Mouse (Mus musculus): ENCODE data around the gene Tpcn2. TPM values are rescaled to one million over a fixed set of nuclear protein-coding genes. Genes with fewer than 3 reads are reported as not detected.

The Tpcn2 gene
- total and polyA plus RNA-seq, 3 experiments = 3.7 to 7.3 (median 7.2) TPM

- no peak overlapping the region for H3K27ac ChIP-seq (ENCODE audit: insufficient read depth, low read depth)
- no peak overlapping the region for H3K4me2 ChIP-seq (ENCODE audit: insufficient read depth, low read depth, poor library complexity, severe bottlenecking)
- peaks cover 33% of the 10 kb centered on the region for H3K9me3 ChIP-seq (replicated peaks; ENCODE audit: low read length)
- in situ Hi-C loops (cut with MboI; ENCODE audit: low pct_ligation_motif_present, low pct_unique_long_range_greater_than_20kb, low sequenced_read_pairs) = no loop called here
- no peaks in the 10 kb centered on the region for H3K36me3 ChIP-seq (replicated peaks in 1 of 2; ENCODE audit: control insufficient read depth in 1 of 2, insufficient read depth in 1 of 2, low read length in 1 of 2)
- dilution Hi-C loops (cut with MboI; ENCODE audit: extremely low pct_ligation_motif_present, extremely low pct_unique_long_range_greater_than_20kb, low sequenced_read_pairs) = no loop called here
- no peaks in the 10 kb centered on the region for H3K79me2 ChIP-seq (replicated peaks; ENCODE audit: control insufficient read depth, extremely low read depth, insufficient read depth, poor library complexity, severe bottlenecking)
- H3K9ac ChIP-seq (ENCODE audit: insufficient read depth, low read depth) = no peak overlapping the region
- TF ChIP-seq ZMIZ1 (IDR thresholded peaks at IDR 0.05; ENCODE audit: low read depth, low read length) (no peak), CTCF (conservative IDR thresholded peaks at IDR 0.05 in 1 of 2, IDR thresholded peaks at IDR 0.05 in 1 of 2; ENCODE audit: low read depth in 2 of 2, low read length in 2 of 2) (no peak), ETS1 (conservative IDR thresholded peaks at IDR 0.05; ENCODE audit: low read depth, low read length) (no peak), GABPA (IDR thresholded peaks at IDR 0.05; ENCODE audit: insufficient replicate concordance, low read depth, low read length) (no peak), JUN (IDR thresholded peaks at IDR 0.05; ENCODE audit: insufficient read depth, low read depth, low read length) (no peak), TBP (conservative IDR thresholded peaks at IDR 0.05; ENCODE audit: low read depth, low read length) (no peak), MAZ (IDR thresholded peaks at IDR 0.05; ENCODE audit: low read depth, low read length) (no peak), ELF1 (IDR thresholded peaks at IDR 0.05; ENCODE audit: low read depth, low read length) (no peak), POLR2AphosphoS2 (IDR thresholded peaks at IDR 0.05; ENCODE audit: low read depth, low read length) (no peak), RAD21 (IDR thresholded peaks at IDR 0.05; ENCODE audit: low read depth, low read length) (no peak), ZNF384 (IDR thresholded peaks at IDR 0.05; ENCODE audit: low read depth, low read length) (no peak), HCFC1 (IDR thresholded peaks at IDR 0.05; ENCODE audit: low read depth, low read length) (no peak), POLR2A (IDR thresholded peaks at IDR 0.05; ENCODE audit: low read depth, low read length) (no peak), RCOR1 (conservative IDR thresholded peaks at IDR 0.05; ENCODE audit: low read depth, low read length) (no peak)
- H3K4me1 ChIP-seq (ENCODE audit: control insufficient read depth in 1 of 2, insufficient read depth in 2 of 2) = peaks cover 0 to 4% of the 10 kb centered on the region in 2 experiments; a peak in 2 of 4 replicates
- peaks cover 68% of the 10 kb centered on the region for H3K27me3 ChIP-seq (replicated peaks)
- no peak overlapping the region for H3K4me3 ChIP-seq (replicated peaks in 1 of 3; ENCODE audit: low read depth in 2 of 3, low read length in 2 of 3, poor library complexity in 1 of 3)
- DNase-seq (ENCODE audit: extremely low read depth) = no peak
These were observed 144.7 kb downstream of the Tpcn2 start for GRCm38 (mm10) chr7:145139100-145139499.

GRCm38 (mm10) chr7:145137871-145138270 is 145.9 kb downstream of the Tpcn2 start:
- no peak for TF ChIP-seq MEF2A (IDR thresholded peaks at IDR 0.05; ENCODE audit: borderline replicate concordance, low read depth, low read length)
- peaks cover 71% of the 10 kb centered on the region for H3K27me3 ChIP-seq (replicated peaks)
- no peak overlapping the region for H3K9ac ChIP-seq (ENCODE audit: insufficient read depth, low read depth)
- peaks cover 33% of the 10 kb centered on the region for H3K9me3 ChIP-seq (replicated peaks; ENCODE audit: low read length)
- no peak overlapping the region for H3K4me3 ChIP-seq (replicated peaks in 1 of 3; ENCODE audit: low read depth in 2 of 3, low read length in 2 of 3, poor library complexity in 1 of 3)
- no peak for DNase-seq (ENCODE audit: extremely low read depth)
- in situ Hi-C loops (cut with MboI; ENCODE audit: low pct_ligation_motif_present, low pct_unique_long_range_greater_than_20kb, low sequenced_read_pairs) (no loop called here), dilution Hi-C loops (cut with MboI; ENCODE audit: extremely low pct_ligation_motif_present, extremely low pct_unique_long_range_greater_than_20kb, low sequenced_read_pairs) (no loop called here)
- H3K36me3 ChIP-seq (replicated peaks in 1 of 2; ENCODE audit: control insufficient read depth in 1 of 2, insufficient read depth in 1 of 2, low read length in 1 of 2) = no peaks in the 10 kb centered on the region
- no peak overlapping the region for H3K4me2 ChIP-seq (ENCODE audit: insufficient read depth, low read depth, poor library complexity, severe bottlenecking)
- peaks cover 0 to 4% of the 10 kb centered on the region in 2 experiments; a peak in 2 of 4 replicates for H3K4me1 ChIP-seq (ENCODE audit: control insufficient read depth in 1 of 2, insufficient read depth in 2 of 2)
- no peak overlapping the region for H3K27ac ChIP-seq (ENCODE audit: insufficient read depth, low read depth)
- H3K79me2 ChIP-seq (replicated peaks; ENCODE audit: control insufficient read depth, extremely low read depth, insufficient read depth, poor library complexity, severe bottlenecking) = no peaks in the 10 kb centered on the region

Data from CH12.LX (cell line).